Mouse (Mus musculus) MEL (cell line): ENCODE measurements around the gene Nrxn2.

ENCODE experiments used
- BHLHE40 ChIP-seq: IDR thresholded peaks from 2 replicates; pipeline ENCODE4 v1.6.1; 2012; ENCODE audit warnings: low read depth, mild to moderate bottlenecking, inconsistent platforms, low read length, improper control_type of control experiment, borderline replicate concordance
- CTCF ChIP-seq, 3 experiments: IDR thresholded peaks in 2 of 3; conservative IDR thresholded peaks in 1 of 3; 2 replicates each; pipeline ENCODE4 v1.5.1; 2011 to 2012; ENCODE audit warnings: low read length in 3 of 3, low read depth in 2 of 3, mild to moderate bottlenecking in 2 of 3, improper control_type of control experiment in 1 of 3, inconsistent platforms in 1 of 3, mixed read lengths in 1 of 3, moderate library complexity in 1 of 3; ENCODE audit not compliant: control insufficient read depth in 1 of 3, insufficient read depth in 1 of 3, poor library complexity in 1 of 3, severe bottlenecking in 1 of 3
- EP300 ChIP-seq, 2 experiments: IDR thresholded peaks; 2 replicates each; pipeline ENCODE4 v1.6.1; 2011; ENCODE audit warnings: improper control_type of control experiment in 2 of 2, low read length in 2 of 2, low read depth in 1 of 2, mild to moderate bottlenecking in 1 of 2
- HCFC1 ChIP-seq: IDR thresholded peaks from 2 replicates; pipeline ENCODE4 v1.6.1; 2012; ENCODE audit warnings: low read depth, mild to moderate bottlenecking, inconsistent platforms, low read length, improper control_type of control experiment, moderate library complexity
- MYC ChIP-seq: IDR thresholded peaks from 2 replicates; pipeline ENCODE4 v1.6.1; 2011; ENCODE audit warnings: low read depth, mild to moderate bottlenecking, low read length, improper control_type of control experiment, moderate library complexity
- POLR2A ChIP-seq, 2 experiments: IDR thresholded peaks; 2 replicates each; pipeline ENCODE4 v1.6.1; 2011 to 2012; ENCODE audit warnings: low read length in 2 of 2, mild to moderate bottlenecking in 2 of 2, control low read depth in 1 of 2, improper control_type of control experiment in 1 of 2, low read depth in 1 of 2, moderate library complexity in 1 of 2; ENCODE audit not compliant: control insufficient read depth in 1 of 2, insufficient read depth in 1 of 2, poor library complexity in 1 of 2
- TCF12 ChIP-seq: IDR thresholded peaks from 2 replicates; pipeline ENCODE4 v1.6.1; 2014; ENCODE audit warnings: low read depth, mild to moderate bottlenecking, inconsistent platforms, low read length, improper control_type of control experiment, moderate library complexity
- USF1 ChIP-seq: IDR thresholded peaks from 2 replicates; pipeline ENCODE4 v1.6.1; 2014; ENCODE audit warnings: low read depth, mild to moderate bottlenecking, inconsistent platforms, low read length, improper control_type of control experiment, moderate library complexity

DNA sequence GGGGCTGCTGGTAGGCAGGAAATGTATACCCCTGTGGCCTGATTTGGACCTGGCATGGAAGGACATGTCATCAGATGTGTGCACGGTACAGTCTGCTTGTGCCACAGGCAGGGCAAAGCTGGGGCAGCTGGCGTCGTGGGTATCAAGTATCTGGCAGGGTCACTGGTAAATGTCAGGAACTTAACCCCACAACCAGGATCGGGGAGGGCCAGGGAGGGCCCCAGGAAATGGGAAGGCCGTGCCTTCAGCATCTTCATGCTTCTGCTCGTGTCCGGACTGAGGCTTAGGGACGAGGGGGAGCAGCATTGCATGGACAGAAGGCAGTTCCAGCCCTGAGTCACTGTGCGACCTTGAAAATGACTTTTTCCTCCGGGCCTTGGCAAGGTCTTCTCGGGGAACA lies 33.6 kb upstream of the Nrxn2 start:
- TF ChIP-seq CTCF (IDR thresholded peaks at IDR 0.05 in 2 of 3, conservative IDR thresholded peaks at IDR 0.05 in 1 of 3; ENCODE audit: control insufficient read depth in 1 of 3, insufficient read depth in 1 of 3, low read depth in 2 of 3, low read length in 3 of 3, poor library complexity in 1 of 3, severe bottlenecking in 1 of 3), result no peak
- TF ChIP-seq POLR2A (IDR thresholded peaks at IDR 0.05; ENCODE audit: control insufficient read depth in 1 of 2, insufficient read depth in 1 of 2, low read depth in 1 of 2, low read length in 2 of 2, poor library complexity in 1 of 2), result no peak
- no peak for TF ChIP-seq TCF12
- TF ChIP-seq MYC, result no peak
- TF ChIP-seq USF1, result no peak
- TF ChIP-seq BHLHE40, result no peak
- no peak for TF ChIP-seq EP300 (IDR thresholded peaks at IDR 0.05; ENCODE audit: low read depth in 1 of 2, low read length in 2 of 2)
- no peak for TF ChIP-seq HCFC1
